Mouse (Mus musculus) CH12.LX (cell line): Measurements from ENCODE around the gene Gm43720. TPM values are rescaled to one million over a fixed set of nuclear protein-coding genes. Genes with fewer than 3 reads are reported as not detected.

Experiments used
- DNase-seq: peaks from one replicate; pipeline ENCODE4 v3.0.0-alpha.2; 2013; ENCODE audit errors: extremely low read depth
- H3K27ac ChIP-seq: 2 replicates; pipeline ENCODE4 v1.5.1; 2012; ENCODE audit warnings: low read depth, mild to moderate bottlenecking, control low read depth, moderate library complexity; ENCODE audit not compliant: insufficient read depth
- H3K27me3 ChIP-seq: replicated peaks from 2 replicates; pipeline ENCODE3; 2012; ENCODE audit warnings: inconsistent platforms
- H3K36me3 ChIP-seq, 2 experiments: replicated peaks in 1 of 2; 2 replicates each; pipeline versions ENCODE3 to v1.6.1; 2012; ENCODE audit warnings: inconsistent platforms in 1 of 2, low read length in 1 of 2, mild to moderate bottlenecking in 1 of 2, mixed read lengths in 1 of 2, moderate library complexity in 1 of 2; ENCODE audit not compliant: control insufficient read depth in 1 of 2, insufficient read depth in 1 of 2
- H3K4me1 ChIP-seq, 2 experiments: 2 replicates each; pipeline ENCODE4 v1.6.1; 2012; ENCODE audit warnings: inconsistent platforms in 1 of 2, moderate library complexity in 1 of 2; ENCODE audit not compliant: insufficient read depth in 2 of 2, control insufficient read depth in 1 of 2
- H3K4me2 ChIP-seq: 2 replicates; pipeline ENCODE4 v1.6.1; 2012; ENCODE audit warnings: low read depth, mild to moderate bottlenecking, control low read depth; ENCODE audit not compliant: poor library complexity, insufficient read depth, severe bottlenecking
- H3K4me3 ChIP-seq, 3 experiments: fragments of 150-350 bp in 1 of 3; sonication (generic) in 1 of 3; replicated peaks in 1 of 3; 2 replicates each; pipeline versions ENCODE3 to v1.5.1; 2011 to 2012; ENCODE audit warnings: low read depth in 2 of 3, low read length in 2 of 3, mild to moderate bottlenecking in 2 of 3, moderate library complexity in 2 of 3, control low read depth in 1 of 3, improper control_type of control experiment in 1 of 3, inconsistent platforms in 1 of 3, mixed read lengths in 1 of 3; ENCODE audit not compliant: poor library complexity in 1 of 3
- H3K79me2 ChIP-seq: replicated peaks from 2 replicates; pipeline ENCODE4 v1.6.1; 2012; ENCODE audit warnings: mild to moderate bottlenecking, moderate library complexity; ENCODE audit not compliant: control insufficient read depth, poor library complexity, insufficient read depth, severe bottlenecking; ENCODE audit errors: extremely low read depth
- H3K9ac ChIP-seq: 2 replicates; pipeline ENCODE4 v1.6.1; 2012; ENCODE audit warnings: low read depth, mild to moderate bottlenecking, control low read depth, moderate library complexity; ENCODE audit not compliant: insufficient read depth
- H3K9me3 ChIP-seq: replicated peaks from 2 replicates; pipeline ENCODE3; 2012; ENCODE audit warnings: low read length, inconsistent platforms, mixed read lengths
- BHLHE40 ChIP-seq: IDR thresholded peaks from 2 replicates; pipeline ENCODE4 v1.6.1; 2011; ENCODE audit warnings: mild to moderate bottlenecking, low read depth, low read length, improper control_type of control experiment
- CHD1 ChIP-seq: IDR thresholded peaks from 2 replicates; pipeline ENCODE4 v1.6.1; 2012; ENCODE audit warnings: low read depth, low read length, improper control_type of control experiment, inconsistent platforms
- CHD2 ChIP-seq: IDR thresholded peaks from 2 replicates; pipeline ENCODE4 v1.6.1; 2011; ENCODE audit warnings: low read length, improper control_type of control experiment
- ETS1 ChIP-seq: conservative IDR thresholded peaks from 2 replicates; pipeline ENCODE4 v1.6.1; 2012; ENCODE audit warnings: low read depth, mild to moderate bottlenecking, inconsistent platforms, low read length, improper control_type of control experiment, moderate library complexity
- GABPA ChIP-seq: IDR thresholded peaks from 2 replicates; pipeline ENCODE4 v1.6.1; 2012; ENCODE audit warnings: low read depth, low read length, improper control_type of control experiment, inconsistent platforms; ENCODE audit not compliant: insufficient replicate concordance
- HCFC1 ChIP-seq: IDR thresholded peaks from 2 replicates; pipeline ENCODE4 v1.6.1; 2012; ENCODE audit warnings: low read depth, mild to moderate bottlenecking, inconsistent platforms, low read length, improper control_type of control experiment
- IRF4 ChIP-seq: IDR thresholded peaks from 2 replicates; pipeline ENCODE4 v1.6.1; 2014; ENCODE audit warnings: low read depth, mild to moderate bottlenecking, inconsistent platforms, low read length, improper control_type of control experiment
- JUN ChIP-seq: IDR thresholded peaks from 2 replicates; pipeline ENCODE4 v1.6.1; 2011; ENCODE audit warnings: low read depth, mild to moderate bottlenecking, low read length, improper control_type of control experiment, moderate library complexity; ENCODE audit not compliant: insufficient read depth
- JUND ChIP-seq: conservative IDR thresholded peaks from 2 replicates; pipeline ENCODE4 v1.6.1; 2011; ENCODE audit warnings: low read depth, low read length, improper control_type of control experiment
- KAT2A ChIP-seq: IDR thresholded peaks from 2 replicates; pipeline ENCODE4 v1.6.1; 2012; ENCODE audit warnings: low read length, improper control_type of control experiment, inconsistent platforms; ENCODE audit not compliant: insufficient replicate concordance
- MAFK ChIP-seq: IDR thresholded peaks from 2 replicates; pipeline ENCODE4 v1.6.1; 2011; ENCODE audit warnings: low read length, improper control_type of control experiment; ENCODE audit not compliant: insufficient replicate concordance
- MAX ChIP-seq: IDR thresholded peaks from 2 replicates; pipeline ENCODE4 v1.6.1; 2011; ENCODE audit warnings: low read length, improper control_type of control experiment
- MAZ ChIP-seq: IDR thresholded peaks from 2 replicates; pipeline ENCODE4 v1.6.1; 2012; ENCODE audit warnings: low read depth, mild to moderate bottlenecking, inconsistent platforms, low read length, improper control_type of control experiment, moderate library complexity
- MEF2A ChIP-seq: IDR thresholded peaks from 2 replicates; pipeline ENCODE4 v1.6.1; 2014; ENCODE audit warnings: low read depth, mild to moderate bottlenecking, inconsistent platforms, low read length, improper control_type of control experiment, borderline replicate concordance
- MXI1 ChIP-seq: IDR thresholded peaks from 2 replicates; pipeline ENCODE4 v1.6.1; 2011; ENCODE audit warnings: mild to moderate bottlenecking, low read depth, low read length, improper control_type of control experiment
- MYC ChIP-seq: IDR thresholded peaks from 2 replicates; pipeline ENCODE4 v1.6.1; 2011; ENCODE audit warnings: low read depth, mild to moderate bottlenecking, improper control_type of control experiment, low read length
- NELFE ChIP-seq: IDR thresholded peaks from 2 replicates; pipeline ENCODE4 v1.6.1; 2011; ENCODE audit warnings: low read depth, low read length, improper control_type of control experiment
- NRF1 ChIP-seq: IDR thresholded peaks from 2 replicates; pipeline ENCODE4 v1.6.1; 2014; ENCODE audit warnings: low read depth, mild to moderate bottlenecking, inconsistent platforms, low read length, improper control_type of control experiment, moderate library complexity
- PAX5 ChIP-seq: IDR thresholded peaks from 2 replicates; pipeline ENCODE4 v1.6.1; 2012; ENCODE audit warnings: low read length, inconsistent platforms, mixed read lengths
- POLR2A ChIP-seq: IDR thresholded peaks from 2 replicates; pipeline ENCODE4 v1.6.1; 2011; ENCODE audit warnings: low read depth, mild to moderate bottlenecking, improper control_type of control experiment, low read length
- RAD21 ChIP-seq: IDR thresholded peaks from 2 replicates; pipeline ENCODE4 v1.6.1; 2011; ENCODE audit warnings: low read depth, mild to moderate bottlenecking, low read length, improper control_type of control experiment, moderate library complexity
- RCOR1 ChIP-seq: conservative IDR thresholded peaks from 2 replicates; pipeline ENCODE4 v1.6.1; 2012; ENCODE audit warnings: low read depth, mild to moderate bottlenecking, inconsistent platforms, low read length, improper control_type of control experiment
- SMC3 ChIP-seq: IDR thresholded peaks from 2 replicates; pipeline ENCODE4 v1.6.1; 2011; ENCODE audit warnings: low read depth, low read length, improper control_type of control experiment
- TBP ChIP-seq: conservative IDR thresholded peaks from 2 replicates; pipeline ENCODE4 v1.6.1; 2011; ENCODE audit warnings: low read depth, low read length, improper control_type of control experiment
- TCF12 ChIP-seq: IDR thresholded peaks from 2 replicates; pipeline ENCODE4 v1.6.1; 2014; ENCODE audit warnings: low read depth, mild to moderate bottlenecking, inconsistent platforms, low read length, improper control_type of control experiment
- USF1 ChIP-seq: IDR thresholded peaks from 2 replicates; pipeline ENCODE4 v1.6.1; 2014; ENCODE audit warnings: low read depth, mild to moderate bottlenecking, inconsistent platforms, low read length, improper control_type of control experiment
- ZC3H11A ChIP-seq: IDR thresholded peaks from 2 replicates; pipeline ENCODE4 v1.6.1; 2012; ENCODE audit warnings: low read depth, mild to moderate bottlenecking, inconsistent platforms, low read length, improper control_type of control experiment
- ZKSCAN1 ChIP-seq: IDR thresholded peaks from 2 replicates; pipeline ENCODE4 v1.6.1; 2012; ENCODE audit warnings: low read depth, inconsistent platforms, low read length, improper control_type of control experiment, borderline replicate concordance
- ZNF384 ChIP-seq: IDR thresholded peaks from 2 replicates; pipeline ENCODE4 v1.6.1; 2012; ENCODE audit warnings: low read depth, low read length, improper control_type of control experiment, inconsistent platforms
- dilution Hi-C: fragments of 300-500 bp; cut with MboI; formaldehyde crosslinking; loops from 2 replicates; pipeline ENCODE4 v1.14.3; 2020; ENCODE audit warnings: low sequenced_read_pairs; ENCODE audit not compliant: extremely low pct_unique_long_range_greater_than_20kb, extremely low pct_ligation_motif_present
- in situ Hi-C: fragments of 300-500 bp; cut with MboI; formaldehyde crosslinking; loops from 3 replicates; pipeline ENCODE4 v1.14.3; 2019; ENCODE audit warnings: low sequenced_read_pairs, low pct_ligation_motif_present, low pct_unique_long_range_greater_than_20kb, mixed read lengths
- polyA plus RNA-seq: library from polyadenylated mRNA; unstranded; fragments of >175 nt; gene quantifications from 2 replicates; pipeline ENCODE4 v1.2.1, GENCODE M21; 2012; ENCODE audit warnings: low read depth; ENCODE audit not compliant: insufficient read length
- total RNA-seq, 2 experiments: library from RNA; depleted of rRNA; stranded (reverse); fragments of 300-350 nt in 1 of 2; fragments of >200 nt in 1 of 2; gene quantifications; 2 replicates each; pipeline ENCODE4 v1.2.3; 2012 to 2014

Gene Gm43720
- total and polyA plus RNA-seq, 3 experiments = not detected

GRCm38 (mm10) chr5:138264207-138264578, 15.6 kb downstream of the Gm43720 start:
- peak overlapping the region; percentile 88 for H3K9ac ChIP-seq
- DNase-seq = no peak
- H3K79me2 ChIP-seq = peaks cover 11% of the 10 kb centered on the region; the same call in 1 of the 2 replicates
- H3K4me2 ChIP-seq = peak overlapping the region; percentile 89
- H3K27ac ChIP-seq = no peak overlapping the region
- H3K4me1 ChIP-seq = peaks cover 8 to 35% of the 10 kb centered on the region in 2 experiments
- no peaks in the 10 kb centered on the region for H3K27me3 ChIP-seq
- H3K9me3 ChIP-seq = no peaks in the 10 kb centered on the region
- H3K36me3 ChIP-seq = peaks cover 38 to 65% of the 10 kb centered on the region in 2 experiments
- TF ChIP-seq JUN (no peak), KAT2A (no peak), SMC3 (no peak), MAFK (0 out of 2 replicates have a peak, but pooled peaks have one; percentile 19), USF1 (no peak)
- TF ChIP-seq, all 38 proteins: peak for 1
- dilution Hi-C loops = no loop called here
- in situ Hi-C loops = no loop called here
- H3K4me3 ChIP-seq = peak overlapping the region; percentile 73 to 85 (median 80)

GRCm38 (mm10) chr5:138263260-138264206, 16.2 kb downstream of the Gm43720 start, which contains the start of gene BC037034:
TSS of gene BC037034 (minus strand) at chr5:138264033.
- dilution Hi-C loops (no loop called here), in situ Hi-C loops (no loop called here)
- Histone ChIP-seq H3K4me2 (peak within 1 kb of the TSS; percentile 89), H3K79me2 (peaks cover 11% of the 10 kb centered on the region; the same call in 1 of the 2 replicates), H3K9me3 (no peaks in the 10 kb centered on the region), H3K27ac (0 out of 2 replicates have a peak within 1 kb of the TSS, but pooled peaks have one; percentile 2), H3K36me3 (peaks cover 44 to 71% of the 10 kb centered on the region in 2 experiments), H3K4me3 (peak within 1 kb of the TSS; percentile 73 to 85 (median 80)), H3K9ac (peak within 1 kb of the TSS; percentile 88), H3K4me1 (peaks cover 8 to 42% of the 10 kb centered on the region in 2 experiments), H3K27me3 (no peaks in the 10 kb centered on the region)
- peak; percentile 96 for DNase-seq
- TF ChIP-seq JUND = no peak
- TF ChIP-seq RCOR1 = no peak
- no peak for TF ChIP-seq RAD21
- peak; percentile 97 for TF ChIP-seq POLR2A
- 0 out of 2 replicates have a peak, but pooled peaks have one; percentile 36 for TF ChIP-seq MAZ
- peak; percentile 30; the same call in 1 of the 2 replicates for TF ChIP-seq IRF4
- no peak; the same call in 1 of the 2 replicates for TF ChIP-seq MEF2A
- no peak for TF ChIP-seq GABPA
- no peak for TF ChIP-seq MAX
- no peak for TF ChIP-seq BHLHE40
- TF ChIP-seq KAT2A = peak; percentile 36; the same call in 1 of the 2 replicates
- TF ChIP-seq SMC3 = no peak
- peak; percentile 88 for TF ChIP-seq TBP
- no peak for TF ChIP-seq ZKSCAN1
- TF ChIP-seq USF1 = no peak
- no peak; the same call in 1 of the 2 replicates for TF ChIP-seq MXI1
- TF ChIP-seq TCF12 = peak; percentile 79
- TF ChIP-seq HCFC1 = peak; percentile 81
- no peak for TF ChIP-seq CHD2
- no peak for TF ChIP-seq ZNF384
- TF ChIP-seq MYC = no peak
- TF ChIP-seq CHD1 = no peak
- no peak for TF ChIP-seq JUN
- TF ChIP-seq ZC3H11A = no peak
- TF ChIP-seq NELFE = peak; percentile 95
- TF ChIP-seq NRF1 = no peak
- TF ChIP-seq ETS1 = no peak
- no peak for TF ChIP-seq PAX5
